18 mouse cellular contexts compared by ENCODE assay signal in genomic region chr7:126175456-126175855, GRCm38 (mm10). TPM values are rescaled to one million over a fixed set of nuclear protein-coding genes. Genes with fewer than 3 reads are reported as not detected.
A peak's percentile ranks its signal among the peaks of the same experiment; 100 is the strongest.
DNase-seq lines count a peak whose midpoint lies in the region; ATAC-seq and TF ChIP-seq lines count a peak whose summit lies in the region.
"Had no signal": no experiment of that assay in that cellular context is flagged by ENCODE, and none has a peak within 500 bp of the region (broad histone marks: within the 10 kb centered on the region; RNA-seq: fewer than 3 reads in every experiment).

No protein-coding gene starts in this region.

- TF ChIP-seq CTCF in layer of hippocampus, adult 2 months (conservative IDR thresholded peaks at IDR 0.05) = no peak

- H3K4me1 ChIP-seq in heart, embryonic 12.5 days (replicated peaks) = peaks cover 25% of the 10 kb centered on the region

- no peak overlapping the region for H3K9ac ChIP-seq in heart, embryonic 12.5 days
- H3K9ac ChIP-seq: forebrain, embryonic 13.5 days; hindbrain, embryonic 14.5 days had no signal

- H3K4me2 ChIP-seq in heart, embryonic 12.5 days = no peak overlapping the region
- H3K4me2 ChIP-seq: forebrain, embryonic 13.5 days; hindbrain, embryonic 14.5 days had no signal

- ATAC-seq in heart, embryonic 12.5 days (ENCODE audit: insufficient number of reproducible peaks, low FRiP score) = no peak
- ATAC-seq: activated CD4-positive, CD25-positive, alpha-beta regulatory T cell, adult 4 months; forebrain, embryonic 13.5 days; Patski had no signal

- no peaks in the 10 kb centered on the region for H3K27me3 ChIP-seq in heart, embryonic 12.5 days (replicated peaks)
- H3K27me3 ChIP-seq: CH12.LX; forebrain, embryonic 13.5 days; Patski had no signal

- no peak for DNase-seq in heart, adult 18-20 months
- DNase-seq in layer of hippocampus, postnatal 36 days = peak; percentile 11 to 17
- DNase-seq in layer of hippocampus, adult 2 months (ENCODE audit: low spot score in 2 of 2) = no peak
- DNase-seq in right cerebral cortex, adult 18-20 months = peak; percentile 17
- DNase-seq in right cerebral cortex, postnatal 4 days = no peak
- DNase-seq: adrenal gland, postnatal 14 days; cerebellum, adult 2 months; cerebellum, postnatal 10 days; gastrocnemius, postnatal 10 days had no signal

- H3K27ac ChIP-seq in heart, embryonic 12.5 days (ENCODE audit: poor library complexity, severe bottlenecking) = peak overlapping the region; percentile 3; the same call in 1 of the 2 replicates
- no peak overlapping the region; the same call in 1 of the 2 replicates for H3K27ac ChIP-seq in layer of hippocampus, adult 2 months
- H3K27ac ChIP-seq: embryonic facial prominence, embryonic 10.5 days; forebrain, embryonic 13.5 days; heart, embryonic 10.5 days; hindbrain, embryonic 10.5 days; hindbrain, embryonic 14.5 days had no signal

- H3K36me3 ChIP-seq in heart, embryonic 12.5 days = peaks cover 24% of the 10 kb centered on the region

- WGBS in heart, embryonic 12.5 days = 79% methylated on average over 7 of the region's 7 CpGs

- H3K4me3 ChIP-seq in heart, embryonic 12.5 days = no peak overlapping the region
- H3K4me3 ChIP-seq in layer of hippocampus, adult 2 months = no peak overlapping the region
- H3K4me3 ChIP-seq: embryonic facial prominence, embryonic 10.5 days; forebrain, embryonic 13.5 days; heart, embryonic 10.5 days; hindbrain, embryonic 10.5 days had no signal

- 0 out of 2 replicates have a peak, but pooled peaks cover 2% of the 10 kb centered on the region for H3K9me3 ChIP-seq in heart, embryonic 12.5 days (replicated peaks)
- H3K9me3 ChIP-seq: embryonic facial prominence, embryonic 10.5 days; forebrain, embryonic 13.5 days; heart, embryonic 10.5 days; hindbrain, embryonic 10.5 days had no signal

RNA-seq across cellular contexts. Expression of gene Xpo6, which starts 24.8 kb away (rescaled TPM):
- 44.7 and 48.1 TPM in 2 replicates for polyA plus RNA-seq in heart, embryonic 12.5 days (2016; fragmentation: Nextera tagmentation; extraction: Ambion mirVana)
- total RNA-seq in heart, adult 18-20 months (2021) = 10 to 100 TPM; 11.7 to 17.1 TPM
- total RNA-seq in layer of hippocampus, postnatal 36 days (2021) = 10 to 100 TPM; 89.5 to 94.1 TPM
- total RNA-seq in layer of hippocampus, adult 2 months (2021) = 10 to 100 TPM; 91.1 to 92.3 TPM

Comparison
In these comparisons a context has a peak if more than half of its experiments do, and no peak if none do; other contexts are left out.
1. DNase-seq: peak in layer of hippocampus, postnatal 36 days (2 of 2) and right cerebral cortex, adult 18-20 months (single experiment); none in heart, adult 18-20 months (0 of 2), layer of hippocampus, adult 2 months (0 of 2) and right cerebral cortex, postnatal 4 days (single experiment).
2. RNA of gene Xpo6, which starts 24.8 kb away (total RNA-seq): 89.5 to 94.1 TPM in layer of hippocampus, postnatal 36 days and 91.1 to 92.3 TPM in layer of hippocampus, adult 2 months; 11.7 to 17.1 TPM in heart, adult 18-20 months; every median in the first group is over 4 times any median in the second.